Mouse (Mus musculus) erythroblast, embryonic 14.5 days (primary cell): ENCODE data around the gene Clspn.

ENCODE experiments used
- GATA1 ChIP-seq: IDR thresholded peaks from 2 replicates; pipeline ENCODE4 v1.6.1; 2012; ENCODE audit warnings: low read length, inconsistent platforms, mixed read lengths
- TAL1 ChIP-seq: IDR thresholded peaks from 3 replicates; pipeline ENCODE4 v1.6.1; 2012; ENCODE audit warnings: low read length, inconsistent platforms, mixed read lengths

DNA sequence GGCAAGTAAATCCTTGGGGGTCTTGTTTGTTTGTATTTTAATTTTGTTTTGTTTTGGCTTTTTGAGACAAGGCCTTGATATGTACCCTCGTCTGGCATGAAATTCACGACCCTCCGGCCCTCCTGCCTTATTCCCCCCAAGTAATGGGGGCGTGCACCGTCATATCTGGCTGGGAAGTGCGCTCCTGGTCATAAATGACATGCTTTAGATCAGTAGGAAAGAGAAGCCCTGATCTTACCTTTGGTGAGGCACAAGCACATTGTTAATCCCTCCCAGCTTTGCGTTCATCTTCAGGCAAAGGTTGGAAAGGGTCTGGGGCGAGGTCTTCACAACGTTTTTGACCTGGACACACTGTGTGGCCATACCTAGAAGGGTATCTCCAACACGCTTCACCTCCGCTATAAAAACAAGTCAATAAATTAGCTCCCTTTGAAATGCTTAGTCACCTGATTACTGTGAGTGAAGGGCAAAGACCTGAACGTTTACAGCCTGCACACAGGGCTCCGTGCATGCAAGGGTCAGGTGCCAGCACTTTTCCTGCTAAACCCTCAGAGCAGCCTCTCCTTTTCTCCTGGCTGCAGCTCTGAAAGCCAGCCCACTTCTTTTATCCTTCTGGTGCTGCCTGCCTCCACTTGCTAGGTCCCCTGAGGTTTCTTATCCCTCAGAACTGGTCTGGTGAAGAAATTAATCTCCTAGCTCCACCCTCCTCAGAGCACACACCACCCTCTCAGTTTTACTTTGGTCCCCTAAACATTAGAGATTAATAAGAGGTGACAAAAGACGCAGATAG lies 48.4 kb upstream of the Clspn start:
- TF ChIP-seq GATA1 (no peak), TAL1 (no peak)
